Mouse (Mus musculus) 3T3-L1 (cell line): ENCODE data around the gene Gm7879.
A peak's percentile ranks its signal among the peaks of the same experiment; 100 is the strongest.

Experiments used
- DNase-seq: peaks from one replicate; pipeline ENCODE4 v3.0.0-alpha.2; 2015; ENCODE audit warnings: low read depth, low spot score

Gm7879 gene

GRCm38 (mm10) chr5:43948111-43948743, 35.3 kb downstream of the Gm7879 start:
- DNase-seq = peak; percentile 70

GRCm38 (mm10) chr5:43948748-43949275, 35.9 kb downstream of the Gm7879 start:
- peak; percentile 95 for DNase-seq

- DNase-seq = peak; percentile 56
These were observed 40.3 kb downstream of the Gm7879 start for GRCm38 (mm10) chr5:43953241-43953640.

GRCm38 (mm10) chr5:43959884-43960440, 47.0 kb downstream of the Gm7879 start:
- no peak for DNase-seq

- no peak for DNase-seq
These were observed 48.1 kb downstream of the Gm7879 start for GRCm38 (mm10) chr5:43961056-43961455.
